Mouse (Mus musculus): ENCODE measurements around the gene Hsd17b1. TPM values are rescaled to one million over a fixed set of nuclear protein-coding genes. Genes with fewer than 3 reads are reported as not detected.
"Not testable (repeated sequence)": the region's sequence is repeated elsewhere in the genome, so short reads cannot be mapped to it uniquely, and the experiment has no call there.

The Hsd17b1 gene
- total RNA-seq, 2 experiments from 2014 or later = 0.42 to 1.1 TPM

DNA sequence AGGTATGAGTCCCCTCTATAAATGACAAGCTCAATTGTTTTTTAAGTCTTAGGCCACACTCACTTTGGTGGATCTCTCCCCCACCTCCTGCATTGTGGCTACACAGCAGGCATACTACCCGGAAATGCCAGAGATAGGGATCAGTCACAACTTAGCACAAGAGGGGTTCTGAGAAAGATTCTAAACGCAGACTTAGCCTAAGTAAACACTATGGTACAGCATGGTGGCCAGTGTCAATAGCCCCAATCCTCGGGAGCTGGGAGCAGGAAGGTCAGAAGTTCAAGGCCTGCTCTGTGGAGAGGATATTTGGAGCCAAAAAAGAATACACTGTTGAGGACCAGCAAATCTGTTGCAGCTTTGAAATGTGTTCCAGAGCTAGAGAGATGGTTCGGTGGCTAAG lies 39.9 kb downstream of the Hsd17b1 start:
- intact Hi-C loops (cut with DNase I) = no loop called here
- no peak for DNase-seq (ENCODE audit: low spot score in 2 of 2)

DNA sequence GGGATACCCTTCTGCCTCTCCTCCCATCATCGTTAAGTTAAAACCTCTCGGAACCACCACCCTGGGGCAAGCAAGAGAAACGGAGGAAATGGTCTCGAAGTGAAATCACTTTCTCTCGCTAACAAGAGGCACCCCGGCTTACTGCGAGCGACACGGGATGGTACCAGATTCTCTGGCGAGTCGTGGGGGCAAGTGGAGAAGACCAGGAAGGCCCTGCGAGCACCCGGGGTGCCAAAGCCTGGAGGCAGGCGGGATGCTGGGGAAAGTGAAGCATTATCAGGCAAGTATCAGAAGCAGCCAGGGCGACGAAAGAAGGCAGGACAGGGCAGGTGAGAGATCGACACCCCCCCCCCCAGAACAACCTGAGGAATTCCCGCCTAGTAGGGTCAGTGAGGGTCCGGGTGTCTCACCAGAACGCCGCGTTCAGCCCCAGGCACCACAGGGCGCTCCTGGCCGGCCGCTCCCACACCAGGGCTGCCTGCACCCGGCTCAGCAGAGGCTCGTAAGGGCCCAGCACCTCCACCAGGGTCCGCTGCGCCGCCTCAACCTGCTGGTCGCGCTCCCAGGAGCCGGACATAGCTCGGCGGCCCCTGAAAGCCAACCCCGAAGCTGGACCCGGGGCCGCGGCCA lies 41.0 kb downstream of the Hsd17b1 start:
- intact Hi-C loops (cut with DNase I) = no loop called here
- no peak for DNase-seq (ENCODE audit: low spot score in 2 of 2)

- intact Hi-C loops (cut with DNase I) = loop anchor here (10.0 kb wide), 1 partner anchor 55 kb away; the partner anchor contains the start of genes Ccr10, Cntnap1 and Plekhh3
Measured at GRCm38 (mm10) chr11:101119761-101120544, 41.7 kb downstream of the Hsd17b1 start, which contains the start of the genes Retreg3 and Tubg1. Gene Retreg3 (minus strand): TSS chr11:101119893. Gene Tubg1 (plus strand): TSS chr11:101119938.

GRCm38 (mm10) chr11:101120545-101121188 lies 42.5 kb downstream of the Hsd17b1 start:
- no peak for DNase-seq (ENCODE audit: low spot score in 2 of 2)

More at GRCm38 (mm10) chr11:101119761-101120544, 41.7 kb downstream of the Hsd17b1 start, which contains the start of the genes Retreg3 and Tubg1:
- peak; percentile 99 to 100 for DNase-seq (ENCODE audit: low spot score in 2 of 2)

DNA sequence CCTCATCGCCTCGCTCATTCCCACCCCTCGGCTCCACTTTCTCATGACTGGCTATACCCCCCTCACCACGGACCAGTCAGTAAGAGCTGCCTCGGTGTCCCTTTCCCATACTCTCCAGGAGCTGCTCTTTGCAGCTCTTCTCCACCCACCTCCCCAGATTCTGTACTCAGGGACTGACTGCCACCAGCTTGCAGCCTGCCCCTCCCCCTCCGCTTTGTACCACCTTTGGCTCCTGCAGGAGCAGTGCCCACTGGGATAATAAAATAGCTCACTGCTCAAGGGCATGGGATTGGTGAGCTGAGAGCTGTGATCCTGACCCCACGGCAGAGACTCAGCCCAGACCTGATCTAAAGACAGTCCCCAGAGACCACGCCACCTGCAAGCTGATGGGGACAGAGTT lies 46.3 kb downstream of the Hsd17b1 start:
- intact Hi-C loops (cut with DNase I) = loop anchor here (10.0 kb wide), 1 partner anchor 50 kb away; the partner anchor contains the start of genes Ccr10, Cntnap1 and Plekhh3
- DNase-seq (ENCODE audit: low spot score in 2 of 2) = not testable (repeated sequence)

More at GRCm38 (mm10) chr11:101120545-101121188, 42.5 kb downstream of the Hsd17b1 start:
- intact Hi-C loops (cut with DNase I) = loop anchor here (10.0 kb wide), 1 partner anchor 54 kb away; the partner anchor contains the start of genes Ccr10, Cntnap1 and Plekhh3

- intact Hi-C loops (cut with DNase I) = loop anchor here (10.0 kb wide), 1 partner anchor 50 kb away; the partner anchor contains the start of genes Ccr10, Cntnap1 and Plekhh3
- DNase-seq (ENCODE audit: low spot score in 2 of 2) = not testable (repeated sequence)
Measured at GRCm38 (mm10) chr11:101125008-101125407, 46.8 kb downstream of the Hsd17b1 start.

- DNase-seq (ENCODE audit: low spot score in 2 of 2) = peak; percentile 21 to 42
Measured at GRCm38 (mm10) chr11:101127075-101127474, 48.9 kb downstream of the Hsd17b1 start.

DNA sequence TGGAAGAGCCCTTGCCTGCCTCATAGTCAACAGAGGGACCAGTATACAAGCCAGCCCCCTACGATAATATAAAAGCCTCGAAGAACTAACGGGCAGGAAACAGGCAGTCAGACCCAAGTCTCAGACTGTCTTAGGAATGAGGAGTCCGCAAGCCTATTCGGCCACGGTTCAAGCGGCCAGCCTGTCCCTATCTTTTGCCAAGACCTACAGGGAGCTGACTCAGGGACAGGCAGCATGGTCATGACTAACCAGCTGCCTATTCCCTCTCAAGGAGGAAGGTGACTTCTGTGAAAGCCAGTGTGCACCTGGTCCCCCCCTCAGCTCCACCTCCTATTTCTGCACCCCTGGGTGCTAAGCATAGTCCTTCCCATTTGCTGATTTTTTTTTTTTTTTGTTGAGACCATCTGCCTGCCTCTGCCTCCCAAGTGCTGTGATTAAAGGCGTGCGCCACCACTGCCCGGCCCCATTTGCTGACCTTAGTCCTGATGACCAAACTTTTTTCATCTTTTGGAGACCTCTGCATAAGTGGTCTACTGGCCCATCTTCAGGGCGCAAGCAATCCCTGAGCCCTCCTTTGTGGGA lies 50.9 kb downstream of the Hsd17b1 start:
- intact Hi-C loops (cut with DNase I) = loop anchor here (10.0 kb wide), 1 partner anchor 46 kb away; the partner anchor contains the start of genes Ccr10, Cntnap1 and Plekhh3
- no peak for DNase-seq (ENCODE audit: low spot score in 2 of 2)

More at GRCm38 (mm10) chr11:101127075-101127474, 48.9 kb downstream of the Hsd17b1 start:
- intact Hi-C loops (cut with DNase I) = loop anchor here (10.0 kb wide), 1 partner anchor 48 kb away; the partner anchor contains the start of genes Ccr10, Cntnap1 and Plekhh3

Small RNAs within 50 kb of the gene (microRNA-seq; reads per million reads assigned to microRNA genes)
- gene Mir6928 = 3.4 to 4.4 reads per million in 2 experiments

Other genes with a start within 250 kb of the Hsd17b1 start
- gene Stat5b, start 227.7 kb upstream of the Hsd17b1 start, total RNA-seq (2021) = 10 to 100 TPM; 14.6 to 19.9 TPM
- 1 to 10 TPM; 2.5 to 2.6 TPM for gene Stat5a, start 219.1 kb upstream of the Hsd17b1 start, total RNA-seq (2021)
- 10 to 100 TPM; 32.9 to 34.2 TPM for gene Stat3, start 138.9 kb upstream of the Hsd17b1 start, total RNA-seq (2021)
- gene Cavin1, start 107.5 kb upstream of the Hsd17b1 start, total RNA-seq (2021) = 10 to 100 TPM; 19.8 to 23.2 TPM
- 100 to 1,000 TPM; 489 to 499 TPM for gene Atp6v0a1, start 69.0 kb upstream of the Hsd17b1 start, total RNA-seq (2021)
- 10 to 100 TPM in 1 of 2 experiments, 1 to 10 TPM in 1; 7.3 to 11.9 TPM for gene Naglu, start 8.4 kb upstream of the Hsd17b1 start, total RNA-seq (2021)
- gene Coasy, start 4.2 kb downstream of the Hsd17b1 start, total RNA-seq (2021) = 10 to 100 TPM; 31.1 to 32.0 TPM
- 10 to 100 TPM; 44.9 to 49.9 TPM for gene Mlx, start 8.9 kb downstream of the Hsd17b1 start, total RNA-seq (2021)
- gene Psmc3ip, start 17.0 kb downstream of the Hsd17b1 start, total RNA-seq (2021) = 1 to 10 TPM; 3.7 to 4.0 TPM
- 10 to 100 TPM; 53.9 to 58.8 TPM for gene Retreg3, start 41.5 kb downstream of the Hsd17b1 start, total RNA-seq (2021)
- gene Tubg1, start 41.5 kb downstream of the Hsd17b1 start, total RNA-seq (2021) = 10 to 100 TPM; 52.1 to 52.7 TPM
- 10 to 100 TPM; 49.0 to 49.5 TPM for gene Tubg2, start 77.5 kb downstream of the Hsd17b1 start, total RNA-seq (2021)
- 100 to 1,000 TPM; 124 to 128 TPM for gene Cntnap1, start 92.1 kb downstream of the Hsd17b1 start, total RNA-seq (2021)
- 10 to 100 TPM in 1 of 2 experiments, 1 to 10 TPM in 1; 7.7 to 10.2 TPM for gene Plekhh3, start 92.9 kb downstream of the Hsd17b1 start, total RNA-seq (2021)
- gene Ccr10, start 97.0 kb downstream of the Hsd17b1 start, total RNA-seq (2021) = under 1 TPM; 0.19 to 0.26 TPM
- 10 to 100 TPM; 32.4 TPM for gene Ezh1, start 148.1 kb downstream of the Hsd17b1 start, total RNA-seq (2021)
- 10 to 100 TPM; 40.4 to 44.7 TPM for gene Ramp2, start 167.6 kb downstream of the Hsd17b1 start, total RNA-seq (2021)
- 10 to 100 TPM; 74.6 to 86.7 TPM for gene Vps25, start 175.3 kb downstream of the Hsd17b1 start, total RNA-seq (2021)
- gene Wnk4, start 182.2 kb downstream of the Hsd17b1 start, total RNA-seq (2021) = 1 to 10 TPM; 4.7 to 5.7 TPM
- gene Cntd1, start 200.6 kb downstream of the Hsd17b1 start, total RNA-seq (2021) = under 1 TPM; 0.27 to 0.59 TPM
- 100 to 1,000 TPM in 1 of 2 experiments, 10 to 100 TPM in 1; 97.6 to 101 TPM for gene Coa3, start 200.7 kb downstream of the Hsd17b1 start, total RNA-seq (2021)
- gene Becn1, start 223.9 kb downstream of the Hsd17b1 start, total RNA-seq (2021) = 100 to 1,000 TPM; 198 to 207 TPM
- gene Psme3, start 237.8 kb downstream of the Hsd17b1 start, total RNA-seq (2021) = 100 to 1,000 TPM in 1 of 2 experiments, 10 to 100 TPM in 1; 99.8 to 111 TPM
- gene Aoc2, start 246.7 kb downstream of the Hsd17b1 start, total RNA-seq (2021) = 1 to 10 TPM; 3.4 to 5.4 TPM

All from left cerebral cortex, postnatal 14 days (tissue).